Mouse (Mus musculus): Measurements from ENCODE around the gene Isoc2b. TPM values are rescaled to one million over a fixed set of nuclear protein-coding genes. Genes with fewer than 3 reads are reported as not detected.

The Isoc2b gene
- polyA plus RNA-seq, 2 experiments: 1.6 to 2.8 TPM

DNA sequence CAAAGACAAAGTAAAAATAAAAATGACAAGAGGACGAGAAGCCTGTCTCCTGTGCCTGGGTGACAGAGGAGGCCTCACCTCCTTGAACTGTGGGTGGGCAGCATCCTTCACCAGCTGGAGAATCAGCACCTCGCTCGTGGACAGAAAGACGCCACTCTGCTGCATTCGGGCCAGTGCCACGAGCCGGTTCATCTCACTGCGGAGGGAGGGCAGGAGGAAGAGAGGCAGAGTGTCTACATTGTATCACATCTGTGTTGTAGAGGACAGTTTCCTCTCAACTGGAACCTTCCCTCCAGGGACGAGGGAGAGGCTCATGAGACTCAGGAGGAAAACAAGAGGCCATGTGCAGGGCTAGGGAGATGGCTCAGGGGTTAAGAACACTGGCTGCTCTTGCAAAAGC, 20.7 kb downstream of the Isoc2b start:
- no peak overlapping the region for H3K9ac ChIP-seq (replicated peaks)
- no peak overlapping the region for H3K27ac ChIP-seq
- ATAC-seq (ENCODE audit: insufficient read depth): no peak
- H3K4me3 ChIP-seq (ENCODE audit: insufficient read depth in 1 of 2, low read depth in 2 of 2, low read length in 2 of 2): no peak overlapping the region
- peaks cover 19% of the 10 kb centered on the region for H3K27me3 ChIP-seq (ENCODE audit: control insufficient read depth, insufficient read depth, low read length)
- H3K4me2 ChIP-seq (ENCODE audit: low read depth): no peak overlapping the region
- no peaks in the 10 kb centered on the region for H3K4me1 ChIP-seq (replicated peaks; ENCODE audit: control insufficient read depth in 2 of 2, insufficient read depth in 2 of 2, low read length in 1 of 2)
- 51% methylated on average over 9 of the region's 9 CpGs for WGBS (ENCODE audit: insufficient replicate concordance)
- TF ChIP-seq EP300 (IDR thresholded peaks at IDR 0.05; ENCODE audit: low read depth): no peak
- no peak for TF ChIP-seq CTCF (IDR thresholded peaks at IDR 0.05; ENCODE audit: low read depth)
- no peaks in the 10 kb centered on the region for H3K36me3 ChIP-seq (replicated peaks; ENCODE audit: control insufficient read depth, insufficient read depth, low read depth)
- DNase-seq (ENCODE audit: low read depth in 3 of 3, low spot score in 3 of 3): no peak
- no peaks in the 10 kb centered on the region for H3K9me3 ChIP-seq (ENCODE audit: control insufficient read depth, low read length)

DNA sequence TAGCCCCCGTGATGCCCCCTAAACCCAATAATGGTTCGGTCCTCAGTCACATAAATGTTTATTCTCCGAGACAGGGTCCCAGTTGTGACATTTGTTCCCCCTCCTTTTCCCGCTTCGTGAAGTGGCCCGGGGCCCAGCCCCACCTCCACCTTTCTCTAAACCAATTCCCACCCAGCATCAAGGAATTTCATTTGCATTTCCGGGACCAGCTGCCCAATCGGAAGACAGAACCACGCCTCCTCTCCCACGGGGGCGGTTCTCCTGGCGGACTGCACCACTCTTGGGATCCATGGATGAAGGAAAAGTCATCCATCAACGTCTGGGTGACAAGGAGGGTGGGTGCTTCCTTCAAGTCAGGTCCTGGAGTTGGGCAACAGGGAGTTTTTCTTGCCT, 25.1 kb downstream of the Isoc2b start:
- H3K27me3 ChIP-seq (ENCODE audit: control insufficient read depth, insufficient read depth, low read length): peaks cover 56% of the 10 kb centered on the region
- ATAC-seq (ENCODE audit: insufficient read depth) (peak; percentile 51; the same call in 1 of the 2 replicates), DNase-seq (ENCODE audit: low read depth in 3 of 3, low spot score in 3 of 3) (no peak)
- no peak overlapping the region for H3K9ac ChIP-seq (replicated peaks)
- TF ChIP-seq EP300 (IDR thresholded peaks at IDR 0.05; ENCODE audit: low read depth): no peak
- no peak overlapping the region for H3K27ac ChIP-seq
- 3% methylated on average over 13 of the region's 13 CpGs for WGBS (ENCODE audit: insufficient replicate concordance)
- no peak overlapping the region for H3K4me3 ChIP-seq (ENCODE audit: insufficient read depth in 1 of 2, low read depth in 2 of 2, low read length in 2 of 2)
- no peaks in the 10 kb centered on the region for H3K36me3 ChIP-seq (replicated peaks; ENCODE audit: control insufficient read depth, insufficient read depth, low read depth)
- no peak overlapping the region for H3K4me2 ChIP-seq (ENCODE audit: low read depth)
- no peaks in the 10 kb centered on the region for H3K9me3 ChIP-seq (ENCODE audit: control insufficient read depth, low read length)
- no peaks in the 10 kb centered on the region for H3K4me1 ChIP-seq (replicated peaks; ENCODE audit: control insufficient read depth in 2 of 2, insufficient read depth in 2 of 2, low read length in 1 of 2)

DNA sequence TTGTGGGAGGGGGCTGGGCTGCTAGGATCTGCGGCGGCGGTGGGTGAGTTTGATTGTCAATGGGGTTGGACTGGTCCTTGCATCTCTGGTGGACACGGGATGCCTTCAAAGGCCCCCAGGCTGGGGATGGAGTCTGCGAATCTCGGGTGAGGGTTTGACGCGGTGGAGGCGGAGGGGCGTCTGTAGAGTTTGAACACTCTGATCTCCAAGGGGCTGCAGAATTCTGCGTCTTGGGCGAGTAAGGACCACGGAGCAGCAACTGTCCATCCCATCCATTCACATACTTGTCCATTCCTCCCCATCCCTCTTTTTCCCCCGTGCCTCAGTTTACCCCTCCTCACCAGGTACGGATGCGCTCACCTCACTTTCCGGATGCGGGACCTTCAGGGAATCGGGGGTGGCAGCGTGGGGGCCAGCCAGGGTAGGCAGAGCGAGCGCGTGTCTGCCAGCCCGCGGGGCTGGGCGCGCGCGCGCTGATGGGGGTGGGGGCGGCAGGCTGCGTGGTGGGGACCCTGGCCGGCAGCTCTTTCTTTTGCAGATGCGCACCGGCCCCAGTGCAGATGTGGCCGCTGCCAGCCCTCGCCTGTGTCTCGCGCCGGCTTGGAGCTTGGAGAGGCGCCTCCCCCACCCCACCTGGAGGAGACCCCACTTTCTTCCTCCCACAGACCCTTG, 25.7 kb downstream of the Isoc2b start, which contains the start of gene Shisa7:
Gene Shisa7, minus strand, starts transcription at position 452 of the 672 bp plus-strand sequence.
- Histone ChIP-seq H3K4me1 (replicated peaks; ENCODE audit: control insufficient read depth in 2 of 2, insufficient read depth in 2 of 2, low read length in 1 of 2) (no peaks in the 10 kb centered on the region), H3K27ac (no peak within 1 kb of the TSS), H3K4me2 (ENCODE audit: low read depth) (no peak within 1 kb of the TSS), H3K9ac (replicated peaks) (no peak within 1 kb of the TSS), H3K27me3 (ENCODE audit: control insufficient read depth, insufficient read depth, low read length) (peaks cover 55% of the 10 kb centered on the region), H3K9me3 (ENCODE audit: control insufficient read depth, low read length) (no peaks in the 10 kb centered on the region), H3K4me3 (ENCODE audit: insufficient read depth in 1 of 2, low read depth in 2 of 2, low read length in 2 of 2) (no peak within 1 kb of the TSS), H3K36me3 (replicated peaks; ENCODE audit: control insufficient read depth, insufficient read depth, low read depth) (no peaks in the 10 kb centered on the region)
- DNase-seq (ENCODE audit: low read depth in 3 of 3, low spot score in 3 of 3) (no peak), ATAC-seq (ENCODE audit: insufficient read depth) (no peak)
- TF ChIP-seq EP300 (IDR thresholded peaks at IDR 0.05; ENCODE audit: low read depth): no peak
- no peak for TF ChIP-seq CTCF (IDR thresholded peaks at IDR 0.05; ENCODE audit: low read depth)
- 4% methylated on average over 41 of the region's 41 CpGs for WGBS (ENCODE audit: insufficient replicate concordance)

DNA sequence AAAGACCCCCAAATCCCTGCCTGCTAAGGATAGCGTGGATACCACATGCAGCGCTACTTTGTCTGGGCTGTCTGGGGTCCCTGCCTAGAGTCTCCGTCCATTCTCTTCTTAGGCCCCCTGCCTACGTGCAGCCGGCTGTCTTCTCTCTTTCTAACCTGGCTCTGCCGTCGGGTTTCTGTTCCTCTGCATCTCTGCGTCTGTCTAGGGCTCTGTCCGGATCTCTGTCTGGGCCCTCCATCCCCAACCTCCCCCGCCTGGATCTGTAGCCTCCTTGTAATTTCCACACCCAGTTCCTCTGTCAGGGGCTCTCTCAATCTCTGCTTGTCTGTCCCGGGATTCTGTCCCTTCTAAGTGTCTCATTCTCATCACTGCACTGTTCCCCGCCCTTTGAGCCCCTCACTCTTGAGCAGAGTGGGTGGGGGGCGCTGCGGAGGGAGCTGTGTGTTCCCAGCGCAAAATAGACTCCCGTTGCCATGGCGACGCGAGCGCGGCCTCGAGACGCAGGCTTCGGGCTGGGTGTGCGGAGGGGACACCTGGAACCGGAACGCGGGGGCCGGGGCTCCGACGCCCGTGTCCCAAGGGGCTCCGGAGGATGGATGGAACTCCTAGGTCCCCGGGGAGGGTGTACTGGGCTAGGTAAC, 26.3 kb downstream of the Isoc2b start:
- H3K9me3 ChIP-seq (ENCODE audit: control insufficient read depth, low read length): no peaks in the 10 kb centered on the region
- ATAC-seq (ENCODE audit: insufficient read depth): no peak
- no peak overlapping the region for H3K9ac ChIP-seq (replicated peaks)
- no peak for DNase-seq (ENCODE audit: low read depth in 3 of 3, low spot score in 3 of 3)
- no peak overlapping the region for H3K4me2 ChIP-seq (ENCODE audit: low read depth)
- TF ChIP-seq EP300 (IDR thresholded peaks at IDR 0.05; ENCODE audit: low read depth) (no peak), CTCF (IDR thresholded peaks at IDR 0.05; ENCODE audit: low read depth) (no peak)
- H3K4me3 ChIP-seq (ENCODE audit: insufficient read depth in 1 of 2, low read depth in 2 of 2, low read length in 2 of 2): no peak overlapping the region
- H3K27ac ChIP-seq: no peak overlapping the region
- H3K4me1 ChIP-seq (replicated peaks; ENCODE audit: control insufficient read depth in 2 of 2, insufficient read depth in 2 of 2, low read length in 1 of 2): no peaks in the 10 kb centered on the region
- 3% methylated on average over 34 of the region's 34 CpGs for whole genome bisulfite sequencing (ENCODE audit: insufficient replicate concordance)
- H3K27me3 ChIP-seq (ENCODE audit: control insufficient read depth, insufficient read depth, low read length): peaks cover 54% of the 10 kb centered on the region
- H3K36me3 ChIP-seq (replicated peaks; ENCODE audit: control insufficient read depth, insufficient read depth, low read depth): no peaks in the 10 kb centered on the region

DNA sequence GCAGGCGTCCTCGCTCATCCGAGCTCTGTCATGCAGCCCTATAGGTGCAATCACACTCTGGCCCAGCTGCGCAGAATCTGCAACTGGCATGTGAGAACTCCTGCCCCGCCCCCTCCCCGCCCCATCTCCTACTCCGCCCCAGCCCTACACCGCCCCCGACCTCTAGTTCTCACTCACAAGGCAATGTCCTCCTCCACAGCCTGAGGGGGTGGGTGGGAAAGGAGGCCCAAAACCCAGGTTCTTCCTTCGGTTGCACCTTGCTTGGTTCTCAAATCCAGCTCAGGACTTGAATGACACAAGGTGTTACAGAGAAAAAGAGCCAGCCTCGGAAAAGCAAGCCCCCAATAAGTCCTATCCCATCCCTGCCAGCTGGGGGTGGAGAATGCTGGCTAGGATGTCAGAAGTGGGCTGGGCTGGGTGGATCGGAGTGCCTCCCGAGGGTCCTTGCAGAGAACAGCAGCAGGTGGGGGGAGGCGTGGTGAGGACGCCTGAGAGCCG, 27.4 kb downstream of the Isoc2b start:
- Histone ChIP-seq H3K4me2 (ENCODE audit: low read depth) (no peak overlapping the region), H3K27ac (no peak overlapping the region), H3K9ac (replicated peaks) (no peak overlapping the region), H3K36me3 (replicated peaks; ENCODE audit: control insufficient read depth, insufficient read depth, low read depth) (no peaks in the 10 kb centered on the region), H3K27me3 (ENCODE audit: control insufficient read depth, insufficient read depth, low read length) (peaks cover 55% of the 10 kb centered on the region), H3K4me1 (replicated peaks; ENCODE audit: control insufficient read depth in 2 of 2, insufficient read depth in 2 of 2, low read length in 1 of 2) (no peaks in the 10 kb centered on the region), H3K9me3 (ENCODE audit: control insufficient read depth, low read length) (no peaks in the 10 kb centered on the region), H3K4me3 (ENCODE audit: insufficient read depth in 1 of 2, low read depth in 2 of 2, low read length in 2 of 2) (no peak overlapping the region)
- TF ChIP-seq EP300 (IDR thresholded peaks at IDR 0.05; ENCODE audit: low read depth): no peak
- TF ChIP-seq CTCF (IDR thresholded peaks at IDR 0.05; ENCODE audit: low read depth): no peak
- WGBS (ENCODE audit: insufficient replicate concordance): 2% methylated on average over 16 of the region's 16 CpGs
- ATAC-seq (ENCODE audit: insufficient read depth) (0 out of 2 replicates have a peak, but pooled peaks have one; percentile 45), DNase-seq (ENCODE audit: low read depth in 3 of 3, low spot score in 3 of 3) (no peak)

All from liver, embryonic 14.5 days (tissue).